Mouse (Mus musculus): ENCODE measurements around the gene Mapkapk2.

Gene Mapkapk2

GRCm38 (mm10) chr1:131022591-131023249, 74.9 kb downstream of the Mapkapk2 start:
- no peak for DNase-seq (ENCODE audit: extremely low read depth, insufficient read length, low spot score)

DNA sequence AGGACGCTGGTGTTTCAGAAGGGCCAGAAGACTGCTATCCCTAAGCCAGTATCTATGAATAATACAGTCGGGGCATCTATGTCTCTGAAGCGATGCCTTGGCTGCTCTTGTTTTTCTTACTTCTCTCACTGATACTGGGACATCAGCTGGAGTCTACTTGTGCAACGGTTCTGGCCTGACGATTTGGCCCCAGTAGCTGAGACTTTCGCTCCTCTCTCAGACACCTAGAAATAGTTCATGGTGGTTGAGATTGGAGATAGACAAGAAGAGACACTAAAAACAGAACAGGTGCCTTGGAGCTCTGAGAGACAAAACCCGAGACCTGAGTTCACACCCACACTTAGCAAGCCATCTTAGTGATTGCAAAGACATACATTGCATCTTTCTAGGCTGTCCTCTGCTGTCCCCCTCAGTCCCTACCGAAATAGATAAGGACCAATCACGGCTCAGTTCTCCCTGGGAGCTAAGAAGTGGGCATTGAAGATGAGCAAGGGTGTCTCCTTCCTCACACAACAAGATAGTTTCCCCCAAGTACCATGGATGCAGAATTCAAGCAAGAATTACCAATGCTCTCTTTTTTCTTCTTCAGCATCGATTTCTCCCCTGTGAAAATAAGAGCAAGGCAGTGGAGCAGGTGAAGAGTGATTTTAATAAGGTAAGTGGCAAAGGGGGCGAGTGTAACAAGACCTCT, 75.6 kb downstream of the Mapkapk2 start:
- DNase-seq (ENCODE audit: extremely low read depth, insufficient read length, low spot score), result no peak

DNA sequence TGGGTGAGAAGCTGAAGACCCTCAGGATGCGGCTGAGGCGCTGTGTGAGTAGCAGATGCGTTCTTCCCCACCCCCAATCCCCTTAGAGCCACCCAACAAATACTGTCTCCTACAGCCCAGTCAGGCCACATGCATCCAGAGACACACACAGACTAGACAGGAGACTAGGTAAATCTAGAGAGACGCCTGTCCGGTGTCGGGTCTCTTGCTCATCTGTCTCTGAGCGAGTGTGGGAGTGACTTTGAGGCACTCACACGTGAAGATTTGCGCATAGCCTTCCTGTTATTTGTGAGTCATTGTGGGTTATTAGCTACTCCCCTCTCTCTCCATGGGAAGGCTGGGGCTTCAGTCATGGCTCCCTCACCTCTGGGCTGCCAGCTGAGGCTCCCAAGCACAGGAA, 76.2 kb downstream of the Mapkapk2 start:
- DNase-seq (ENCODE audit: extremely low read depth, insufficient read length, low spot score), result no peak

DNA sequence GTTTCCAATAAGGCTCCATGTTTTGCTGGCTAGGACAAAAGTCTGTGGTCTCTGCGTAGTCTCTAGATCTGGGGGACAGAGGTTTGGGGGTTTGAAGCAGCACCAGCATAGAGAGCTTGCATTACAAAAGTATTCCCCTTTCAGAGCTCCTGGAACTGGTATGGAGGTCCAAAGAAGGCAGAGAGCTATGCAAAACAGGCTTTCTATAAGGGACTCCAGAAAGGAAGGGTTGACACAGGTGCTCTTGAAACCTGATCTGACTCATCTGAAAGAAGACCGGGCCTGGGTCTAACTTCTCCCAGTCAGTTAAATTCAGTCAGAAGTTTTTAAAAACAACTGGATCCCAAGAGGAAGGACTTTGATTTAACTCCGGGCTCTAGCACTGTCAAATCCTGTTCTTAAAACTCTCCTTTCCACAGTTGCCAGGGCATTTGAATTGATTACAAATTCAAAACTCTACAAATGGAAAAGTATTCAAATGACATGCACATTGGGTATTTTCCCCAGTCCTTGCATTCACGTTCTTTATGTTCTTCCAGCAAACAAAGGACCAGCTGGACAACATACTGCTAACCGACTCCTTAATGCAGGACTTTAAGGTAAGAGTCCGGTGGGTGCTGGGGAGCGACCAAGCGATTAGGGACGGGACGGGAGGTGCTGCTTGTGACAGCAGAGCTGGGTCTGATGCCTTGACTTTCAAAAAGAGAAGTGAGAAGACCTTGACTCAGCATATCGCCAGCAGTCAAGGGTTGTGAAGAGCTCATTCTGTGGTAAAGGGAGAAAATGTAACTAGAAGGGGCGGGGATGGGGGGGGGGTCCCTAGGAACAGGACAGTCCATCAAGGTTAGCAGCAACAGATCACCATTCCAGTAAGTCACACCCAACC, 77.0 kb downstream of the Mapkapk2 start:
- no peak for DNase-seq (ENCODE audit: extremely low read depth, insufficient read length, low spot score)

GRCm38 (mm10) chr1:131019492-131020098, 78.0 kb downstream of the Mapkapk2 start, which contains the start of gene Il10:
Il10 (plus strand) TSS chr1:131019845.
- DNase-seq (ENCODE audit: extremely low read depth, insufficient read length, low spot score), result no peak

GRCm38 (mm10) chr1:131015879-131016278, 81.7 kb downstream of the Mapkapk2 start:
- no peak for DNase-seq (ENCODE audit: extremely low read depth, insufficient read length, low spot score)

DNA sequence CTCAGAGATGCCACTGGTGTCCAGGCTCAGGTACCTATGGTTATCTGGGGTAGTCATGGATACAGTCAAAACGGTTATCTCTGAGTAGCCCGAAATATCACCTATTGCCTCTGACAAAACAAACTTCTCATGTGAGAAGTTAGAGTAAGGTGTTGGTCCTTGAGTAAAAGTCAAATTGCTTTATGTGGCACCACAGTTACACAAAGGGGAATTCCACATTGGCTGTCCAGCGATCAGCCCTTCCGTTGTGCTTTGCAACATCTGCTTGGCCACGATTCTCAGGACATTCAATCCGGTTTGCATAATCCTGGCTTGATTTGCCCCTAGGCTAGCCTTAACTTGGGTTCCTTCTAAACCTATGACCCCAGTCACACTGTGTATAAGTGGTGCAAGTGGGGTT, 82.3 kb downstream of the Mapkapk2 start:
- no peak for DNase-seq (ENCODE audit: extremely low read depth, insufficient read length, low spot score)

DNA sequence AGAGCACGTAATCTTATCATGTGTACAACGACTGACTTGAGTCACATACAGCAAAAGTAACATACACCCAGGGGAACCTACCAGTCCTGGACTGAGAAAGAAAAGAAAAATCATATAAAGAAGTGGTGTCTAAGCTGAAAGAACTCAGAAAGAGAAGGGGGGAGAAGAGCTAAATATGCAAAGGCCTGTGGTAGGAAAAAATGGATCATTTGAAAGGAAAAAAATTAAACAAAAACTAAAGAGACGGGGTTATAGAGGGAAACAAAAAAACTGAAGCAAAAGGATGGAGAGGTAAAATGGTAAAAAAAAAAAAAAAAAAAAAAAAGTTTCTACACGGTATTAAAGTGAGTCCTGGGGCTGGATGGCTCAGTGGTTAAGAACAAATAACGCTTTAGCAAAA, 83.7 kb downstream of the Mapkapk2 start:
- DNase-seq (ENCODE audit: extremely low read depth, insufficient read length, low spot score), result no peak

DNA sequence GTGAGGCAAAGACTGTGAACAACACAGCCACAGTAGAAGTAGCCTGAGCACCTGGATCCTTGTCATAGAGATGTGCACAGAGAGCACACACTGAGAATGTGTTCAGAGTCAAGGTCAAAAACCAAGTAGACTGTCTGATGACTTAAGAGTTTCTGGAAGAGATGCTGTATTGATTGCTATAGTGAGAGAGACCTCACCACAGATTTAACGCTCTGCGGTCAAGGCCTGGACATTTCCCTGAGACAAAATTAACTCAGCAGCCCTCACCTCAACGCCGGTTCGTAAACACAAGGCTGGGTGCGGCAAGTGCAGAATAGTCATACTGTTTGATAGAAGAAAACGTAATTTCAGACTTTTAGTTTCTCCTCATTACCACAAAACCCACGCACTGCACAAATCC, 85.1 kb downstream of the Mapkapk2 start:
- no peak for DNase-seq (ENCODE audit: extremely low read depth, insufficient read length, low spot score)

DNA sequence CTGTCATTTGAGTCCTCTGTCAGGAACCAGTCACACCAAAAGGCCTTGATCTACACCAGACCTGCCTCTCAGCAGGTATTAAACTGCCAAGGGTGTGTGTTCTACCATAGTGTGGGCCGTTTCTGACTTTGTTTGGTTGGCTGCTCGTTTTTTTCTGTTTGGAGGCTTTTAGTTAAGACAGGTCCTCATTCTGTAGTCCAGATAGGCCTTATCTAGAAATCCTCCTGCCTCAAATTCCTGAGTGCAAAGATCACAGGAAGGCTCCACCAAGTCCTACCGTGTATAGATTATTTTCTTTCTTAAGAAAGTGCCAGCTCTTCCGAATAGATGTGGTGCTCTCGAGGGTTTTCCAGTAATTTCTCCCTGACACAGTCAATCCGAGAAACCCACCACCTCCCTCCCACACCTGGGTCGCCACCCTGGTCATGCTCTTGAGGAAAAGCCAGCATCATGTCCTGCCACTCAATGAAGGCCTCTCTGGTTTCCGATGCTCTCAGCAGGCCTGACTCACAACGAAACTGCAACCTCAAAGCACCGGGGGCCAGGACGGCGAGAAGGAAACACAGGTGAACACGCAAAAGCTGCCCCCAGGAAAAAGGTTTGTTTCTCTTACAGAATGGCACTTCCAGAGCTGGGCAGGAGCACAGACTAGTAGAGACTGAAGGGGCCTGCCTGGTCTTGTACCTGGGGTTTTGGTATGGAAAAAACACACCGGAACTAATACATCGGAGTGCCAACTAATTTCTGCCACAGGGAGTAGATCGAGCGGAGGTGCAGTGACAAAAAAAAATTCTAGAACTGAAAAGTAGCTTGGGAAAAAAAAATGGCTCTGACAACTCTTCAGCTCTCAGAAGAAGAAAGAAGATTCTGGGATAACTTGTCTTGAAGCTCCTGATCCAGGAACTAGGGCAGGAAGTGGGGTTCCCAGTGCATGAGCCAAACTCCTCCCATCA, 87.1 kb downstream of the Mapkapk2 start:
- DNase-seq (ENCODE audit: extremely low read depth, insufficient read length, low spot score), result no peak

DNA sequence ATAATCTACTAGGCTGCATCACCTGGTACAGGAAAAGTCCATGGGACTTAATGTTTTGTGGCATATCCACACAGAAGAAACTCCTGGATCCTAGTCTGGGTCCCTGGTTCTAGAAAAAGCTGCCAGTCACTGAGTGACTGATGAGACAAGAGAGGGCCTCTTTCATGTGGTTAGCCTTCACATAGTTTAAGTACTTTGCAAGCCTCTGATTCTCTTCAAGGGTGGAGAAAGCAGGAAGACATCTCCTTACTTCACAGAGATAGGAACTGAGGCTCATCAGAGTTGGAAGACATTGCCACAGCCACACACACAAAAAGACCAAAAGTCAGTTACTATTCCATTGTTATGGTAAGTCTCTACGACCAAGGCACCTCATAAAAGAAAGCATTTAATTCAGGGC, 91.6 kb downstream of the Mapkapk2 start:
- DNase-seq (ENCODE audit: extremely low read depth, insufficient read length, low spot score), result no peak
